Mouse (Mus musculus) spleen, adult 18-20 months (tissue): Measurements from ENCODE around the gene Pan3.

Source experiments
- DNase-seq, 2 experiments: peaks; one replicate each; pipeline ENCODE4 v3.0.0; 2022; ENCODE audit warnings: mixed read lengths in 2 of 2

Gene Pan3

GRCm38 (mm10) chr5:147430936-147431839, 1.2 kb downstream of the Pan3 start:
- peak; percentile 73 to 80 for DNase-seq

- DNase-seq: no peak
These were observed 3.0 kb downstream of the Pan3 start for GRCm38 (mm10) chr5:147432927-147433326.

- no peak for DNase-seq
These were observed 5.3 kb downstream of the Pan3 start for GRCm38 (mm10) chr5:147435224-147435623.

GRCm38 (mm10) chr5:147435751-147436150, 5.8 kb downstream of the Pan3 start:
- no peak for DNase-seq

- no peak for DNase-seq
These were observed 6.5 kb downstream of the Pan3 start for GRCm38 (mm10) chr5:147436491-147436890.

DNA sequence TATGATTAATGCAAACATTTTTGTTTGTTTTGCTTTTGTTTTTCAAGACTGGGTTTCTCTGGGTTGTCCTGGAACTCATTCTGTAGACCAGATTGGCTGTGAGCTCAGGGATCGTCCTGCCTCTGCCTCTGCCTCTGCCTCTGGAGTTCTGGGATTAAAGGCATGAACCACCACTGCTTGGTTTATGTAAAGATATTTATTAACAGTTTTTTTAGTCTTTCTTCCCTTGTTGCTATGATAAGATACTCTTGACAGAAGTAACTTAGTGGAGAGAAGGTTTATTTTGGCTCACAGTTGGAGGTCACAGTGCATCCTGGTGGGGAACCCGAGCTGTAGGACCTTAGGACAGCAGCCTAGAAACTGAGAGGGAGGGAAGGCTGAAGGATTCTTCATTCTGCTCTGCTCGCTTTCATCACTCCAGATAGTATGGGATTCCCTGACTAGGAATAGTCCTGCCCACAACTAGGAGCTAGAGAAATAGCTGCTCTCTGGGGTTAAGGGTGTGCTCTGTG, 11.1 kb downstream of the Pan3 start:
- no peak for DNase-seq

- no peak for DNase-seq
These were observed 12.0 kb downstream of the Pan3 start for GRCm38 (mm10) chr5:147441979-147442378.

DNA sequence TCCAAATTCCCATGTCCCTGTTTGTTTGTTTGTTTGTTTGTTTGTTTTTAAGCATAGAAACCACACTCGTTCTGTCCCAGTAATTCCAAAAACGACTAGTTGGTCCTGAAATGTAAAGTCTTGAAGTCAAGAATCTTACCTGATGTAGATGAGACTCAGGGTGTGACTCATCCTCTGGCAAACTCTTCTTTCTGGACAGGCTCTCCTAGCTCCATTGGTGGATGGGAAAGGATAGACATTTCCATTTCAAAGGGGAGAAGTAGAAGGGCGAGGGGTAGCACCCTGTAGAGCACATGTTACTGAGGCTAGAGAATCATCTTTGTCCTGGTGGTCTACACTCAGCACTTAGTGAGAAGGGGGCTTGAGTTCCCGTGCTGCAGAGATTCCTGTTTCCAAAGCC, 12.8 kb downstream of the Pan3 start:
- DNase-seq: no peak

DNA sequence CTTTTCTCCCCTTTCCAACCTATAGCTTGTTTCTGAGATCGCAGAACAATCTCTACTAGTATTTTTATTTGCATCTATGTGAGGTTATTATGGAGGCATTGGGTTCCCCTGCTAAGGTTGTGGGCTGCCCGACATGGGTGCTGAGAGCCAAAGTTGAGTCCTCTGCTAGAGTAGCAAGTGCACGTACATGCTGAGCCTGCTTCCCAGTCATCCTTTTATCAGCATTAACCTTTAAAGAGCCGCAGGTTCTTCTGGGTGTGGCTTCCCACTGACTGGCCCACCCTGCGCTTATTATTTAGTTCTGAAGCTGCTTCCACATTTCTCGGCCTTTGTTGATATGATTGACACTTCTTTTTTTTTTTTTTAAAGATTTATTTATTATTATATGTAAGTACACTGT, 14.3 kb downstream of the Pan3 start:
- DNase-seq: no peak

- no peak for DNase-seq
These were observed 14.8 kb downstream of the Pan3 start for GRCm38 (mm10) chr5:147444757-147445156.

GRCm38 (mm10) chr5:147445252-147445651, 15.3 kb downstream of the Pan3 start:
- no peak for DNase-seq

DNA sequence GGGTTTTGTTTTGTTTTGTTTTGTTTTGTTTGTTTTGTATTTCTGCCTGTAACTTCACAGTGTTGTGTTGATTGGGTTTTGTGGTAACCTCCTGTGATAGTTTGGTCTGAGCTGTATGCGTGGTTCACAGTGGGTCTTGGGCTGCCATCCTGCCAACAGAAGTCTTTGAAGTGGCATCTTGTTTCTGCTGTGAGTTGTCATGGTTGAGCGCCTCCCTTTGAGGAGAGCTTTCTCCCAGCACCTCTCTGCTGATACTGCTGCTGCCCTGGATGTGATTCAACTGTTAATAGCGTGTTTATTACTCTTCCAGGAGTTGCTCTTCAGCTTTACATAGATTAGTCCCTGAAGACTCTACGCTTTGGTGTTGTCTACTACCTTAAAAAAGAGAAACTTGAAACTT, 18.6 kb downstream of the Pan3 start:
- DNase-seq: no peak

DNA sequence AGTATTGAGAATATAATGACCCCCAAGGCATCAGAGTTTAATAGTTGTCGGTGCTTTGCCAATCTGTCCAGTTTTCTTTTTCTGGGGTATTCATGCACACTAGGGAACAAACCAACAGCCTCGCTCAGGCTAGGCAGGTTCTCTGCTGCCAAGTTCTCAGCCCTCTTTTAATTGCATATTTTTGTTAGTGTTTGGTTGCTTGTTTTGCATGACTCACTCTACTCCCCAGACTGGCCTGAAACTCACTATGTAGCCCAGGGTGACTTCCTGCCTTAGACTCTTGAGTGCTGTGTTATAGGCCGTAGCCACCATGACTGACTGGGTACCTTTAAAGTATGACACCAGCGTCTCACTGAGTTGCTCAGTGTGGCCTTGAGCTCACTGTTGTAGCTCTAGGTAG, 19.0 kb downstream of the Pan3 start:
- no peak for DNase-seq

DNA sequence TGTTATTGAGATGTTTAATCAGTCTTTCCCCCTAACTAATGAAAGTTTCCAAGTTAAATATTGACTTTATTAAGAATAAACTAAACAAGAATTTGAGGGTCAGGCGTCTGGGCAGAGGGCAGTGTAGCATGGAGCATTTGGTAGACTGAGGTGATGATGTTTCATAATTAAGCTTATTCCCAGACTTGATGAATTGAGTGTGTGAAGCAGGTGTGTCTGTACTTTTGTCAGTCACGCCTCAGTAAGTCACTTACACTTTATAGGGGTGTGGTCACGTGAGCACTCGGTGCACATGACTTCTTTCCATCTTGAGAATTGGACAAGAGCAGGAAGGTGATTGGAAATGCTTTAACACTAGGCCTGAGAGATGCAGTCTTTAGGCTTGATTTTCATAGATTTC, 26.5 kb downstream of the Pan3 start:
- DNase-seq: no peak

GRCm38 (mm10) chr5:147459821-147460567, 30.0 kb downstream of the Pan3 start:
- DNase-seq: no peak

DNA sequence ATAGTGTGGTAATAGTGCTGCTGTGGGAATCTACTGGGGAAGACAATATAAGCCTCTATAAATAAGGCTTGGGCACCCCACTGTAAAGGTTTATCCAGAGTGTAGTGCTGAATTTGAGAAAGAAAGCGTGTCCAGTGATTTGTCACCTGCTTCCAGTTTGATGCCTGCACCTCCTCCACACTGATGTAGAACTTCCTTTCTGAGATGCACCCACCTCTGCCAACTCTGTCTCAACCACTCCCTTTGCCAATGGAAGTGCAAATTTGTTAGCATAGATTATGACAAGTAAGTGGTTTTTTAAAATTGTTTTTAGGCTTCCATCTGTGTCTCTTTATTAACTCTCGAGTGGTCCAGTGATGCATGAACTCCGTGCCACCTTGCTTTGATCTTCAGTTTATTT, 33.3 kb downstream of the Pan3 start:
- DNase-seq: no peak

DNA sequence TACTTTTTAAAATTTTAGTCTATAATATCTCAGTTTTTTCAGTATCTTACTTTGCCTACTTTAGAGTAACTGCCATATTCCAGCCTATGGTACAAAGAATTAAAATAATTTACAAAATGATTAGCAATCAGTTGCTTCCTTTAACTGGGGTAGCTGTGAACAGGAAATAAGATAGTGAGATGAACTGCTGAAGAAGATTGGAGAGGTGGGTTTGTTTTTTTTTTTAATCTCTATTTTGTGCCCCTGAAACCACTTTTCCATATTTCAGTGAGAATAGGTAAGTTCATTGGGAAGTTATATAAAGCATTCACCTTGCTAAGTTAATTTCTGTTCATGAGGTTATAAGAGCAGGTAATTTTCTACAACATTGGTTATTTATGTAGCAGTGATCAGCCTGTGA, 36.4 kb downstream of the Pan3 start:
- DNase-seq: no peak

GRCm38 (mm10) chr5:147471163-147471562, 41.2 kb downstream of the Pan3 start:
- no peak for DNase-seq

- peak in 1 of 2 experiments; percentile 22 for DNase-seq
These were observed 43.1 kb downstream of the Pan3 start for GRCm38 (mm10) chr5:147473071-147473470.

DNA sequence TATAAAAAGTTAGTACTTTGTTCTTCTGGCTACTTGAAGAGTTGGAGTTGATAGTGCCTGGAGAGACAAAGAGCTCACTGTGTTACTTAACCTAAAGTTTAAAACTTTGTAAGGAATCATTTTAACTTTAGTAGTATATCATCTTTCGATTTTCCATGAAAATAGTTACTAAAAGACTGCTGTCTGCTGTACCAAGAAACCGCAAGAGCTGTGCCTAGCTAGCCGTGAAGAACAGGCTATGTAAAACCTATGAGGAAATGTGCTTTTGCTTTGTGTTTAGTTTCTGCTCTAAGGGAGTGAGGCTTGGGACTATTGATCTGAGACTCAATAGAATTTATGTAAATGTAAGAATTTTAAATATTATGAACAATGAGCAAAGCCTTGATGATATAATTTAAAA, 43.9 kb downstream of the Pan3 start:
- DNase-seq: no peak

DNA sequence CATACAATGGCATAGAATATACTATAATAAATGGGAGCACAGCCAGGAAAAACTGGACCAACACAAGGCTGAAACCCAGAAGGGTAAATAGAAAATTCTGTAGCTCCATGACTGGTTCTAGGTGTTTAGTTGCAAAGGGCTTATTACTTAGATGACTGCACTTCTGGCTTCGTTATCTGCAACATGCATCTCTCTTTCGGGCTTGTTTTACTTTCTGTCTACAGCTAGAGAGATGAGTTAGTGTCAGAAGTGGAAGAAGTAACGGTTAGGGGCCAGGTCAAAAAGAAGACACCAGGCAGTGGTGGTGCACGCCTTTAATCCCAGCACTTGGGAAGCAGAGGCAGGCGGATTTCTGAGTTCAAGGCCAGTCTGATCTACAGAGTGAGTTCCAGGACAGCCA, 46.1 kb downstream of the Pan3 start:
- DNase-seq: no peak

- peak; percentile 41 to 53 for DNase-seq
These were observed 47.1 kb downstream of the Pan3 start for GRCm38 (mm10) chr5:147477106-147477505.

DNA sequence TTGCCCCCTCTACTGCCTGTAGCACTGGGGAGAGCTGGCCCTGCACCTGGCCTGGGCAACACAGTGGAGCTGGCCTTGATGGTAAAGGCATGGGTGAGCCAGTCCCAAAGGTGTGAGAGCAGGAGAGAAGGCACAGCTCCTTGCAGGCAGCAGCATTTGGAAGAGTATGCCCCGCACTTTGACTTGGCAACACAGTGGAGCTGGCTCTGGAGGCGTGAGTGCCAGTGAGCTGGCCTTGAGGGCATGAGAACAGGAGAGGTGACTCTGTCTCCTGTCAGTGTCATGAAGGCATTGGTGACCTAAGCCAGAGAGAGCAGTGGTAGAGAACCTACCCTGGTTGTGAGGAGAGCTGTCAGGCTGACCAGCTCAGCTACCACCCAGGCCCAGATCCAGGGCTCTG, 49.4 kb downstream of the Pan3 start:
- DNase-seq: no peak

DNA sequence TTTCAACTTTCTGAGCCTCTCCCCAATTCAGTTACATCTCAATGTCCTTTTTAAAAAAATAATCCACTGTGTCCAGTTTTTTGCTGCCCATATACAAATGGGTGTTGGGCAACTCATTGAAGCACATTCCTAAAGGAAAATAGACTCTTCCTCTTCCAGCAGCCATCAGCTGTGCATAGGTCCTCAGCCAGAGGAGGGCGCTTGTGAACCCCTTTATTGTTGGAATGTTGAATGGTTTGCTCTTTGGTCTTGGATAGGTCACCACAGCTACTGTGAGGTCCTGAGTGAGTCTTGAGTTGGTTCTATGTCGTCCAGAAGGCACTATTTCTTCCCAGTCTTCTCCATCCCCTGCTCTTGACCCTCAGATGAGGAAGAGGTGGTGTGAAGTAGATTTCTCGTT, 54.2 kb downstream of the Pan3 start:
- no peak for DNase-seq
